Mouse (Mus musculus): ENCODE results near the gene Elane. TPM values are rescaled to one million over a fixed set of nuclear protein-coding genes. Genes with fewer than 3 reads are reported as not detected.
A peak's percentile ranks its signal among the peaks of the same experiment; 100 is the strongest.

The Elane gene
- total and polyA plus RNA-seq, 2 experiments from 2014 or later, result not detected

- Histone ChIP-seq H3K4me2 (ENCODE audit: low read depth, low read length, poor library complexity, severe bottlenecking) (no peak overlapping the region), H3K4me1 (ENCODE audit: insufficient read depth, low read length) (peaks cover 24% of the 10 kb centered on the region), H3K9me3 (ENCODE audit: low read length) (no peaks in the 10 kb centered on the region), H3K4me3 (ENCODE audit: low read depth, low read length) (no peak overlapping the region), H3K27ac (ENCODE audit: low read depth, low read length) (no peak overlapping the region), H3K9ac (replicated peaks; ENCODE audit: low read length, poor library complexity, severe bottlenecking) (no peak overlapping the region), H3K27me3 (ENCODE audit: insufficient read depth, low read length) (no peaks in the 10 kb centered on the region), H3K36me3 (ENCODE audit: insufficient read depth, low read length) (peaks cover 47% of the 10 kb centered on the region)
- ATAC-seq (ENCODE audit: low FRiP score) (no peak), DNase-seq (ENCODE audit: low spot score) (no peak)
- no peak for TF ChIP-seq CTCF (IDR thresholded peaks at IDR 0.05)
- 92% methylated on average over 26 of the region's 26 CpGs for WGBS
Observed at GRCm38 (mm10) chr10:79860079-79860911, 25.8 kb upstream of the Elane start.

- no peak overlapping the region for H3K9ac ChIP-seq (replicated peaks; ENCODE audit: low read length, poor library complexity, severe bottlenecking)
- peaks cover 14% of the 10 kb centered on the region for H3K4me1 ChIP-seq (ENCODE audit: insufficient read depth, low read length)
- no peak overlapping the region for H3K27ac ChIP-seq (ENCODE audit: low read depth, low read length)
- no peaks in the 10 kb centered on the region for H3K27me3 ChIP-seq (ENCODE audit: insufficient read depth, low read length)
- no peaks in the 10 kb centered on the region for H3K9me3 ChIP-seq (ENCODE audit: low read length)
- peaks cover 58% of the 10 kb centered on the region for H3K36me3 ChIP-seq (ENCODE audit: insufficient read depth, low read length)
- TF ChIP-seq CTCF (IDR thresholded peaks at IDR 0.05), result no peak
- no peak overlapping the region for H3K4me3 ChIP-seq (ENCODE audit: low read depth, low read length)
- H3K4me2 ChIP-seq (ENCODE audit: low read depth, low read length, poor library complexity, severe bottlenecking), result no peak overlapping the region
- no peak for DNase-seq (ENCODE audit: low spot score)
- WGBS, result 80% methylated on average over 25 of the region's 25 CpGs
- ATAC-seq (ENCODE audit: low FRiP score), result no peak
Observed at GRCm38 (mm10) chr10:79861230-79862048, 24.6 kb upstream of the Elane start.

DNA sequence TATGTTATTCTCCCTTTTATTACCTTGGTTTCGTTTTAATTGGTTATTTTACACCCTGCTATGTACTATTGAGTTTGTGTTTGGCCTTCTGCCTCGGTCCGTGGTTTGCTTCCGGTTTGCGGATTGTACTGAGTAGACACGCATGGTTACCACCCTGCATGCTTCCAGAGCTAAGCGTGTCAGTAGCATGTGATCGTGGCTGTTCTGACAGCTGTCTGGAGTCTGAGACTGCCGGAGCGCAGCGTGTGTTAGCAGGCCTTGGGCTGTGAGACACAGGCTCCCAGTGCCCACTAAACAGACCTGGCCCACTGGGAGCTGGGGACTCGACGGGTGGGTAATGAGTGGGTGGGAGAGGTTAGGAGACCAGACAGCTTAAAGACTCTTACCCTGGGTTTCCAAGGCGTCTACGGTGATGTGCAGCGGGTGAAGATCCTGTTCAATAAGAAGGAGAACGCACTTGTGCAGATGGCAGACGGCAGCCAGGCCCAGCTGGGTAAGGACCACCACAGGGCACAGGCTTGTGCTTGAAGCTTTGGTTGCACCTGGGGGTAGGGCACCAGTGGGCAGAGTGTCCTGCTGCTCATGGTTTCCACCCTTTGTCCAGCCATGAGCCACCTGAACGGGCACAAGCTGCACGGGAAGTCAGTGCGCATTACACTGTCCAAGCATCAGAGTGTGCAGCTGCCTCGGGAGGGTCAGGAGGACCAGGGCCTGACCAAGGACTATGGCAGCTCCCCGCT, 23.8 kb upstream of the Elane start:
- H3K36me3 ChIP-seq (ENCODE audit: insufficient read depth, low read length), result peaks cover 66% of the 10 kb centered on the region
- DNase-seq (ENCODE audit: low spot score), result peak; percentile 57
- no peaks in the 10 kb centered on the region for H3K9me3 ChIP-seq (ENCODE audit: low read length)
- peaks cover 6% of the 10 kb centered on the region; the same call in 1 of the 2 replicates for H3K4me1 ChIP-seq (ENCODE audit: insufficient read depth, low read length)
- TF ChIP-seq CTCF (IDR thresholded peaks at IDR 0.05), result no peak
- H3K4me2 ChIP-seq (ENCODE audit: low read depth, low read length, poor library complexity, severe bottlenecking), result no peak overlapping the region
- H3K4me3 ChIP-seq (ENCODE audit: low read depth, low read length), result no peak overlapping the region
- H3K9ac ChIP-seq (replicated peaks; ENCODE audit: low read length, poor library complexity, severe bottlenecking), result no peak overlapping the region
- no peak for ATAC-seq (ENCODE audit: low FRiP score)
- 80% methylated on average over 23 of the region's 23 CpGs for WGBS
- no peaks in the 10 kb centered on the region for H3K27me3 ChIP-seq (ENCODE audit: insufficient read depth, low read length)
- H3K27ac ChIP-seq (ENCODE audit: low read depth, low read length), result no peak overlapping the region

- Histone ChIP-seq H3K4me2 (ENCODE audit: low read depth, low read length, poor library complexity, severe bottlenecking) (no peak overlapping the region), H3K9ac (replicated peaks; ENCODE audit: low read length, poor library complexity, severe bottlenecking) (no peak overlapping the region), H3K4me1 (ENCODE audit: insufficient read depth, low read length) (no peaks in the 10 kb centered on the region), H3K27ac (ENCODE audit: low read depth, low read length) (no peak overlapping the region), H3K36me3 (ENCODE audit: insufficient read depth, low read length) (peaks cover 68% of the 10 kb centered on the region), H3K9me3 (ENCODE audit: low read length) (no peaks in the 10 kb centered on the region), H3K27me3 (ENCODE audit: insufficient read depth, low read length) (no peaks in the 10 kb centered on the region), H3K4me3 (ENCODE audit: low read depth, low read length) (no peak overlapping the region)
- WGBS, result 72% methylated on average over 10 of the region's 10 CpGs
- no peak for ATAC-seq (ENCODE audit: low FRiP score)
- DNase-seq (ENCODE audit: low spot score), result no peak
- TF ChIP-seq CTCF (IDR thresholded peaks at IDR 0.05), result no peak
Observed at GRCm38 (mm10) chr10:79862925-79863324, 23.1 kb upstream of the Elane start.

DNA sequence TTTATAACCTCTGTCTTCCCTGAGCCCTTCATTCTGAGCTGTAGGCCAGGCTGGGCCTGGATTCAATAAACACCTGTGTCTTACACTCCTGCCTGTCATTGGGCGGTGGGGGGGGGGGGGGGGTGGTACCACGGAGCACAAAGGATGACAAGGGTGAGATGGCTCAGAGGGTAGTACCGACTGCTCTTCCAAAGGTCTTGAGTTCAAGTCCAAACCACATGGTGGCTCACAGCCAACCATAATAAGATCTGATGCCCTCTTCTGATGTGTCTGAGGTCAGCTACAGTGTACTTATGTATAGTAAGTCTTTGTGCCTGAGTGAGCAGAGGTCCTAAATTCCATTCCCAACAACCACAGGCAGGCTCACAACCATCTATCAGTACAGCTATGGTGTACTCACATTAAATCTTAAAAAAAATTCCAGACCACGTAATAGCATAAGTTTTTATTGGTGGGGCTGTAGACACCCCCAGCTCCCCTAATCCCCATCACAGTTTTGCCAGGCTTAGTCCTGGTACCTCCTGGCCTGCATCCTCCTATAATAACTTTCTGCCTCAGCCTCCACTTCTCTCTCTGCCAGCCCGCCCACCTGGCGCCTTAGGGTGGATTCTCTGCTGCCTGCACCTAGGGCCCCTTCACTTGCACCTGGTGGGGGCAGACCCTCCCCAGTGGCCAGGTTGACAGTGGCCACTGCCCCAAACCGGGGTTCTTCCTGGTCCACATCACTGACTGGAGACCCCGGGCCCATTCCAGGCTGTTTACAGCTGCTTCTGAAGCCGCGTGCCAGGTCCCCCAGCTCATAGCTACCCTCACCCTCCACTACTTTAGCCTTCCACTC, 21.5 kb upstream of the Elane start:
- Histone ChIP-seq H3K4me3 (ENCODE audit: low read depth, low read length) (no peak overlapping the region), H3K9ac (replicated peaks; ENCODE audit: low read length, poor library complexity, severe bottlenecking) (no peak overlapping the region), H3K9me3 (ENCODE audit: low read length) (no peaks in the 10 kb centered on the region), H3K4me1 (ENCODE audit: insufficient read depth, low read length) (peaks cover 3% of the 10 kb centered on the region; the same call in 1 of the 2 replicates), H3K27me3 (ENCODE audit: insufficient read depth, low read length) (no peaks in the 10 kb centered on the region), H3K27ac (ENCODE audit: low read depth, low read length) (peak overlapping the region; percentile 51; the same call in 1 of the 2 replicates), H3K4me2 (ENCODE audit: low read depth, low read length, poor library complexity, severe bottlenecking) (no peak overlapping the region), H3K36me3 (ENCODE audit: insufficient read depth, low read length) (peaks cover 61% of the 10 kb centered on the region)
- no peak for ATAC-seq (ENCODE audit: low FRiP score)
- 50% methylated on average over 9 of the region's 10 CpGs for WGBS
- DNase-seq (ENCODE audit: low spot score), result no peak
- no peak for TF ChIP-seq CTCF (IDR thresholded peaks at IDR 0.05)

All from midbrain, postnatal 0 days (tissue).